Mouse (Mus musculus) erythroblast, embryonic 14.5 days (primary cell): ENCODE data around the gene Rnasek. TPM values are rescaled to one million over a fixed set of nuclear protein-coding genes. Genes with fewer than 3 reads are reported as not detected.
A peak's percentile ranks its signal among the peaks of the same experiment; 100 is the strongest.

Source experiments
- H3K27me3 ChIP-seq: 2 replicates; pipeline ENCODE4 v1.6.1; 2012; ENCODE audit warnings: inconsistent platforms; ENCODE audit not compliant: control insufficient read depth
- H3K36me3 ChIP-seq: 2 replicates; pipeline ENCODE4 v1.6.1; 2012; ENCODE audit warnings: mild to moderate bottlenecking, inconsistent platforms; ENCODE audit not compliant: control insufficient read depth
- H3K4me1 ChIP-seq: 2 replicates; pipeline ENCODE4 v1.6.1; 2012; ENCODE audit warnings: inconsistent platforms; ENCODE audit not compliant: control insufficient read depth
- H3K4me3 ChIP-seq: replicated peaks from 2 replicates; pipeline ENCODE3; 2012; ENCODE audit warnings: moderate library complexity, mild to moderate bottlenecking, inconsistent platforms
- H3K9me3 ChIP-seq: 2 replicates; pipeline ENCODE4 v1.6.1; 2012; ENCODE audit warnings: low read length, inconsistent platforms, mixed read lengths; ENCODE audit not compliant: control insufficient read depth
- GATA1 ChIP-seq: IDR thresholded peaks from 2 replicates; pipeline ENCODE4 v1.6.1; 2012; ENCODE audit warnings: low read length, inconsistent platforms, mixed read lengths
- TAL1 ChIP-seq: IDR thresholded peaks from 3 replicates; pipeline ENCODE4 v1.6.1; 2012; ENCODE audit warnings: low read length, inconsistent platforms, mixed read lengths
- polyA plus RNA-seq: library from polyadenylated mRNA; stranded (reverse); fragments of >175 nt; gene quantifications from 2 replicates; pipeline ENCODE4 v1.2.3, GENCODE M21; 2012

The Rnasek gene
- polyA plus RNA-seq, 1 experiment = 23.7 TPM

DNA sequence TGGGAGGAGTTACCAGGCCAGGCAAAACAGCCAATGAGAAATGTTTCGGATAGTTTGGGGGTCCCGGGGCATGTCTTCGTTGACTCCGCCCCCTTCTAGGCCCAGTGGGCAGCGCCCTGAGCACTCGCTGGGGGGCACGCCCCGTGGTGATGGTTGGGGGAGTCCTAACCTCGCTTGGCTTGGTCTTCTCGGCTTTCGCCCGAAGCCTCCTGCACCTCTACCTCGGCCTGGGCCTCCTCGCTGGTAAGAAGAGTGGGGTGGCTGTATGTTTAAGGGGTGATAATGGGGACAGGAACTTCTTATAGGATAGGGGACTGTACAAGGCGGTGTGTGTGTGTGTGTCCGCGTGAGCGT is 24.8 kb downstream of the Rnasek start:
- H3K4me3 ChIP-seq = no peak overlapping the region
- peaks cover 5% of the 10 kb centered on the region; the same call in 1 of the 2 replicates for H3K9me3 ChIP-seq
- TF ChIP-seq TAL1 = no peak
- no peak for TF ChIP-seq GATA1
- peaks cover 27% of the 10 kb centered on the region for H3K36me3 ChIP-seq
- H3K27me3 ChIP-seq = peaks cover 59% of the 10 kb centered on the region
- peaks cover 36% of the 10 kb centered on the region for H3K4me1 ChIP-seq

DNA sequence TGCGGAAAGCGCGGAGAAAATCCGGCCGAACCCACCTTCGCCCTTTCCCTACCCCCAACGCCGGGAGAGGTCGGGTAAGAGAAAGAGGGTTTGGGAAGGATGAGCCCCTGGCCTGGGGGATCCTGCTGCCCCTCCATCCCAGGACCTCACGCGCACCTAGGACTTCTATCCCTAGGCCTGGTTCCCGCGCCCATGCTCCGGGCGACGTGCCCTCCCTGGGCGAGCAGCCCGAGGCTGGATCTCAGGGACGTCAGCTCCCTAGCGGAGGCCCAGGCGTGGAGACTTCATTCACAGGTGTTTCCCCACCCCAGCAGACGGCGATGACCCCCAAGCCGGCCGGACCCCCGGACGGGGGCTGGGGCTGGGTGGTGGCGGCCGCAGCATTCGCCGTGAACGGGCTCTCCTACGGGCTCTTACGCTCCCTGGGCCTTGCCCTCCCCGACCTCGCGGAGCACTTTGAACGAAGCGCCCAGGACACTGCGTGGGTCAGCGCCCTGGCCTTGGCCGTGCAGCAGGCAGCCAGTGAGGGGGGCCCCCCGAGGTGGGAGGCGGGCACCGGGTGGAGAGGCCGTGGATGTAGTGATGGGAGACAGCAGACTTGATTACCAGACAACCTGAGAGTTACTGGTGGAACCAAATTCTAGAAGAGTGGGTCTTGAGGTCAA is 25.3 kb downstream of the Rnasek start:
- Histone ChIP-seq H3K27me3 (peaks cover 59% of the 10 kb centered on the region), H3K36me3 (peaks cover 27% of the 10 kb centered on the region), H3K4me3 (peak overlapping the region; percentile 13), H3K4me1 (peaks cover 31% of the 10 kb centered on the region), H3K9me3 (peaks cover 5% of the 10 kb centered on the region; the same call in 1 of the 2 replicates)
- TF ChIP-seq GATA1 (no peak), TAL1 (no peak)

DNA sequence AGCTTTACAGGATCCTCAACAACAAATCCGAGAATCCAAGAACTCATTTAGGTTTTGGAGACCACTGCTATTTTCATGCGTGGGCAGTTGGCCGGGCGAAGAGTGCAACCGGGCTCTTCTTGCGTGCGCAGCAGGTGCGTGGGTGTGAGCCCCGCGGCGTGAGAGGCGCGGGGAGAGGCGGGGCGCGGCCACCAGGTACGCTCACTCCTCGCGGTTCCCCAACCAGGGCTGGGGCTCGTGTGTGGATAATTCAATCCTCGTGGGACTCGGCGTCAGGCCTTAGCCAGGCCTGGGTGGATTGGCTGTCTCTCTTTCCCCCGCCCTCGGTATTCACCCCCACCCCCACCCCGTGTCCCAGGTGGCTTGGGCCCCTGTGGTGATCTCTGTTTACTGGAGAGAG is 25.9 kb downstream of the Rnasek start:
- H3K4me1 ChIP-seq = peaks cover 25% of the 10 kb centered on the region
- peaks cover 5% of the 10 kb centered on the region; the same call in 1 of the 2 replicates for H3K9me3 ChIP-seq
- TF ChIP-seq TAL1 (no peak), GATA1 (no peak)
- peaks cover 22% of the 10 kb centered on the region for H3K36me3 ChIP-seq
- H3K4me3 ChIP-seq = no peak overlapping the region
- H3K27me3 ChIP-seq = peaks cover 59% of the 10 kb centered on the region

DNA sequence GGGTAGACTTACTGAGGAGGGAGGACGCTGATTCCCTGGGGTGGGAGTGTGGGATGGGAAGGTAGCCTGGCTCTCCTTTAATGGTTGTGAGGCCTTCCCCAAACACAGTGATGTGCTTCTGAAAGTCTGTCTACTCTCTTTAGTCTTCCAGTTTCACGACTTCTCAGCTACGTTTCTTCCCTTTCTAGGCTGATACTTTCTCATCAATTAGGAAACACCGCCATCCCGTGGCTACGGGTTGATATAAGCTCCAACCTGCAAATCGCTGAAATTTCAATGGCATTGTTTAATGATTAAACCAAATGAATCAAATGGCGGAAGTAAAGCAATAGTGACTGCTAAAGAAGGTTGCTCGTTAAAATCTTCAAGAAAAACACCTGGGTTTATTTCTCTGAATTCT is 26.7 kb downstream of the Rnasek start:
- Histone ChIP-seq H3K9me3 (peaks cover 5% of the 10 kb centered on the region; the same call in 1 of the 2 replicates), H3K27me3 (peaks cover 59% of the 10 kb centered on the region), H3K4me1 (peaks cover 17% of the 10 kb centered on the region), H3K36me3 (peaks cover 13% of the 10 kb centered on the region), H3K4me3 (no peak overlapping the region)
- no peak for TF ChIP-seq TAL1
- no peak for TF ChIP-seq GATA1

DNA sequence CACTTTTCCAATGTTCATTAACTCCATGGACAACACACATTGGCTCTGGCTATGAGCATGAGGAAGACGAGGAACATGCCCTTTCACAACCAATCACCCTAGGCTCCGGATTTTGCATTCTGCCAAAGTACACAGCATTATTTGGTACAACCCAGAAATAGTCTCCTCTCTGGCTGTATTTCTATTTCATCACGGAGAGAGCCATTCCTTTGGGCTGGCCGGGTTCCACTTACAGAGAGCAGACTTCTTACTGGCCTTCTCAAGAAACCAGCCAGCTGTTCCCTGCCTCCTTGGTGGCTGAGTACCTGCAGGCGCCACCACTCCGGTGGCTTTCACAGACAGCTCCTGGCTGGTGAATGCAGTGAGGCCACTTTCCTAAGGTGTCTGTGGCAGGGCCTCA is 27.2 kb downstream of the Rnasek start, which contains the start of gene Slc16a11:
TSS of gene Slc16a11 (plus strand) at position 330 of the 400 bp plus-strand sequence.
- H3K27me3 ChIP-seq = peaks cover 59% of the 10 kb centered on the region

DNA sequence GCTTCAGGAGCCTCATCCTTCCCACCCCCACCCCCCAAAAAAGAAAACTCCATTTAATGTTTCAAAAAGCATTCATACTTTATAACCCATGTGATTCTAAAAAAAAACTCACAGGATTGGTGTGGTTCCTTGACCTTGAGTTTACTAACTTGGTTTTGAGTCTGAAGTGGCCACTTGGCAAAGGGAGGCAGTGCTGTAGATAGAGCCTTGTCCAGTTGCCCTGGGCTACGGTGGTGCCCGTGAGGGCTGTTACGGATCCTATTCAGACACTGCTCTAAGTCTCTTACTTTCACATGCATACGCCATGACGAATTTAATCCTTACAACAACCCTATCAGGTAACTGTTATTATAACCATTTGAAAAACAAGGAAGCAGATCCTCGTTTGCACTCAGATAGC is 27.7 kb downstream of the Rnasek start:
- Histone ChIP-seq H3K36me3 (peaks cover 5% of the 10 kb centered on the region), H3K27me3 (peaks cover 59% of the 10 kb centered on the region), H3K4me1 (peaks cover 12% of the 10 kb centered on the region), H3K9me3 (peaks cover 5% of the 10 kb centered on the region; the same call in 1 of the 2 replicates), H3K4me3 (no peak overlapping the region)
- TF ChIP-seq TAL1 = no peak
- TF ChIP-seq GATA1 = no peak

More for the DNA sequence above, 27.2 kb downstream of the Rnasek start, which contains the start of gene Slc16a11:
- Histone ChIP-seq H3K36me3 (peaks cover 9% of the 10 kb centered on the region), H3K9me3 (peaks cover 5% of the 10 kb centered on the region; the same call in 1 of the 2 replicates), H3K4me1 (peaks cover 12% of the 10 kb centered on the region), H3K4me3 (no peak within 1 kb of the TSS)
- TF ChIP-seq GATA1 (no peak), TAL1 (no peak)

DNA sequence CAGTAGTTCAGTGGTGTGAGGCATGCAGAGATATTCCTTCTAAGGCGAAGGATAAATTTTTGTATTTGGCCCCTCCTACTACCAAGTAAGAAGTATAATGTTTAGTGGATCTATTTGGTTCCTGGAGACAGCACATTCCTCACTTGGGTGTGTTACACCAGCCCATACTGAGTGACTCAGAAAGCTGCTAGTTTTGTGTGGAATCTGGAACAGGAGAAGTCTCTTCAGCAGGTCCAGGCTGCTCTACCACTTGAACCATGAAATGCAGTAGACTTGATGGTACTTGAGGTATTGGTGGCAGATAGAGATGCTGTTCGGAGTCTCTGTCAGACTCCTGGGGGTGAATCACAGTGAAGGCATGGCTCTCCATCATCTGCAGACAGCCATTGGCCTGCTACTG is 29.0 kb downstream of the Rnasek start:
- Histone ChIP-seq H3K27me3 (peaks cover 53% of the 10 kb centered on the region), H3K36me3 (no peaks in the 10 kb centered on the region), H3K4me1 (peaks cover 12% of the 10 kb centered on the region), H3K9me3 (peaks cover 5% of the 10 kb centered on the region; the same call in 1 of the 2 replicates), H3K4me3 (no peak overlapping the region)
- TF ChIP-seq TAL1 = no peak
- no peak for TF ChIP-seq GATA1

DNA sequence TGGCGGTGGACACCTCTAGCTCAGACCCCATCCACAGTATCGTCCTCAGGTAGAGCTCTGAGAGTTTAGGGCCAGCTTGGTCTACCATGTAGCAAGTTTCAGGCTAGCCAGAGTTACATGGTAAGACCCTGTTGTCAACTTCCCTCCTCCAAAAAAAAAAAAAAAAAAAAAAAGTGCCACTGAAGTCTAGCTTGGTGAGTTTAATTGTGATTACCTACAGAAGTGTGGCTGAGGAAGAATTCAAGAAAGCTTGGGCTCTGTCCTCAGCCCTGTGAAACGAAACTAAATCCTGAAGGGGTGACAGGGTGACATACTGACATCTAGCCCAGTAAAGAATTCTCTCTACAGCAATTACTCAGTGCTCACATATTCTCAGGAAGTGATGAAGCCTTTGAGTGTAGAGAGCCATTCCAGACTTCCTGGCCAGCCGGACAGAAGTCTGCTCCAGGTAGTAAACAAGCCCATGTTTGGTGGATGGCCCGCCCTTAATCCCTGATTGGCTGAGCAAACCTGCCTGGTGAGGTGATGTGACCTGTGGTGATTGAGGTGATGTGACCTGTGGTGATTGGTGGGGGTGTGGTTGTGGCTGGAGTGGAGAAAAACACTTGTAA is 30.8 kb downstream of the Rnasek start:
- Histone ChIP-seq H3K9me3 (no peaks in the 10 kb centered on the region), H3K4me1 (no peaks in the 10 kb centered on the region), H3K36me3 (no peaks in the 10 kb centered on the region), H3K4me3 (no peak overlapping the region), H3K27me3 (peaks cover 39% of the 10 kb centered on the region)
- TF ChIP-seq TAL1 (no peak), GATA1 (no peak)

DNA sequence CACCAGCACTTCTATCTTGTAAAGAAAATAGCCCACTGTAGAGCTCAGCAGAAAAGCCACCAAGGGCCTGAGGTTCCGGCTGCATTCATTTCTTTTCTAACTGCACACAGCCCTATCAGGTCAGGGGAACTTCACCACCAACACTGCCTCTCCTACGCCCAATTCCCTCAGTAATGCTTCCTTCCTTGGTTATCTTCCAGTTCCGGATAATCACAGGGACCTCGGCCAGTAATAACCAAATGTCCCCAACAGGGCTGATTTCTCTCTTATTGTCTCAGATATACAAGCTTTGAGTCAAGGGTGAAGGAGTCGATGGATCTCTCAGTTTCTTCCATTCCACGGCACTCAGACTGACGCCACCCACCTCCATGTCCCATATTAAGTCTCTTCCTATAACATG is 32.4 kb downstream of the Rnasek start:
- no peaks in the 10 kb centered on the region for H3K9me3 ChIP-seq
- no peaks in the 10 kb centered on the region; the same call in 1 of the 2 replicates for H3K4me1 ChIP-seq
- peaks cover 26% of the 10 kb centered on the region for H3K27me3 ChIP-seq
- TF ChIP-seq TAL1 = no peak
- no peak for TF ChIP-seq GATA1
- no peak overlapping the region for H3K4me3 ChIP-seq
- no peaks in the 10 kb centered on the region for H3K36me3 ChIP-seq
